Mouse (Mus musculus): ENCODE measurements around the gene E330017A01Rik. TPM values are rescaled to one million over a fixed set of nuclear protein-coding genes. Genes with fewer than 3 reads are reported as not detected.

E330017A01Rik gene
- polyA plus RNA-seq, 1 experiment from 2014 or later: not detected

DNA sequence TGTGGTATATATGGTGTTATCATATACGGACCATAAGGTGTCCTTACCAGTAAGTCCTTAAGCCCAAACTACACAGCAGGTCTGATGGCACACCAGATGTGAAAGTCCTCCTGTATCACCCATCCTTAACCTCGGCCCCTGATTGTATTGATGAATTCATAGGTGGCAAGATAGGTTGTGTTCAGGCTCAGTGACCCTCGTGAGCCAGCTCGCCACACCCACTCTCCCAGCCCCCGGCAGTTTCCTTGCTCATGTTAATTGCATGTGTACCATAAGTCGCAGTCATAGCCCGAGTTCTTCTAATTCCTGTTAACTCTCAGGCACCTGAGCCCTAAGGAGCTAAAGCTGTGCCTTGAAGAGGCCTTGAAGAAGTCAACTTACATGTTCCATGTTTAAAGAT is 37.6 kb upstream of the E330017A01Rik start:
- DNase-seq (ENCODE audit: low spot score) (no peak), ATAC-seq (no peak)
- H3K27ac ChIP-seq (ENCODE audit: low read depth, low read length): no peak overlapping the region
- H3K9me3 ChIP-seq (replicated peaks; ENCODE audit: control insufficient read depth, low read length): no peaks in the 10 kb centered on the region
- H3K27me3 ChIP-seq (replicated peaks; ENCODE audit: control insufficient read depth, insufficient read depth, low read length): no peaks in the 10 kb centered on the region
- H3K9ac ChIP-seq (ENCODE audit: low read length): no peak overlapping the region
- WGBS: 92% methylated on average over 7 of the region's 7 CpGs
- H3K4me2 ChIP-seq (ENCODE audit: low read length): no peak overlapping the region
- H3K4me3 ChIP-seq (ENCODE audit: low read depth, low read length): no peak overlapping the region
- H3K4me1 ChIP-seq (ENCODE audit: control insufficient read depth, insufficient read depth, low read length): no peaks in the 10 kb centered on the region
- H3K36me3 ChIP-seq (ENCODE audit: control insufficient read depth, insufficient read depth, low read length): peaks cover 28% of the 10 kb centered on the region

DNA sequence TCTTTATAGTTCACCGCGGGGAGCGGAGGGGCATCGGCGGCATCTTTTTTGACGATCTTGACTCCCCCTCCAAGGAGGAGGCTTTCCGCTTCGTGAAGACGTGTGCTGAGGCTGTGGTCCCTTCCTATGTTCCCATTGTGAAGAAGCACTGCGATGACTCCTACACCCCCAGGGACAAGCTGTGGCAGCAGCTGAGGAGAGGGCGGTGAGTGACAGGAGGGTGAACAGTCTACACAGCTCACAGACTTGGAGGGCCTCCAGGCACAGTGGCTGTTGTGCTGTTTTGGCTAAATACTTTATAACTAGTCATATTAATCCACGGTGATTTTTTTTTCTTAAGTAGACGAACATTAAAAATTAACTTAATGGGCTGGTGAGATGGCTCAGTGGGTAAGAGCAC is 36.7 kb upstream of the E330017A01Rik start:
- 95% methylated on average over 13 of the region's 13 CpGs for WGBS
- no peak for DNase-seq (ENCODE audit: low spot score)

GRCm38 (mm10) chr16:58673811-58674410 is 35.4 kb upstream of the E330017A01Rik start:
- Histone ChIP-seq H3K27me3 (replicated peaks; ENCODE audit: control insufficient read depth, insufficient read depth, low read length) (no peaks in the 10 kb centered on the region), H3K4me3 (ENCODE audit: low read depth, low read length) (no peak overlapping the region), H3K36me3 (ENCODE audit: control insufficient read depth, insufficient read depth, low read length) (peaks cover 28% of the 10 kb centered on the region), H3K9ac (ENCODE audit: low read length) (no peak overlapping the region), H3K9me3 (replicated peaks; ENCODE audit: control insufficient read depth, low read length) (no peaks in the 10 kb centered on the region), H3K4me1 (ENCODE audit: control insufficient read depth, insufficient read depth, low read length) (no peaks in the 10 kb centered on the region), H3K4me2 (ENCODE audit: low read length) (no peak overlapping the region), H3K27ac (ENCODE audit: low read depth, low read length) (no peak overlapping the region)
- ATAC-seq (no peak), DNase-seq (ENCODE audit: low spot score) (no peak)
- WGBS: 97% methylated on average over 15 of the region's 15 CpGs

More for the DNA sequence above, 36.7 kb upstream of the E330017A01Rik start:
- H3K4me2 ChIP-seq (ENCODE audit: low read length): no peak overlapping the region
- no peak overlapping the region for H3K27ac ChIP-seq (ENCODE audit: low read depth, low read length)
- peaks cover 28% of the 10 kb centered on the region for H3K36me3 ChIP-seq (ENCODE audit: control insufficient read depth, insufficient read depth, low read length)
- H3K27me3 ChIP-seq (replicated peaks; ENCODE audit: control insufficient read depth, insufficient read depth, low read length): no peaks in the 10 kb centered on the region
- H3K4me1 ChIP-seq (ENCODE audit: control insufficient read depth, insufficient read depth, low read length): no peaks in the 10 kb centered on the region
- no peaks in the 10 kb centered on the region for H3K9me3 ChIP-seq (replicated peaks; ENCODE audit: control insufficient read depth, low read length)
- no peak overlapping the region for H3K9ac ChIP-seq (ENCODE audit: low read length)
- H3K4me3 ChIP-seq (ENCODE audit: low read depth, low read length): no peak overlapping the region
- ATAC-seq: no peak

DNA sequence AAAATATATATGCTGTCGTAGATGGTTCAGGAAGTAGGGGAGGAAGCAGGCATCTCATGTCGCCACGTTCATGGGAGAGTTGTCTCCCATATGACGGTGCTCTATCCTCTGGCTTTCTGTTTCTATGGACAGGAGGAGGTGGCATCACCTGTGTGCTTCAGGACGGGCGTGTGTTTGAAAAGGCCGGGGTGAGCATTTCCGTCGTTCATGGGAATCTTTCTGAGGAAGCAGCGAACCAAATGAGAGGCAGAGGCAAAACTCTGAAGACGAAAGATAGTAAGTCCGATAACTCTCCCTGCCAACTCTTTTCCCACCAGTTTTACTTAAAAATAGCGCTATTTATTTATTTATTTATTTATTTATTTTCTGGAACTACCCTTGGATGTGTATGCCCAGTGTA is 33.9 kb upstream of the E330017A01Rik start:
- DNase-seq (ENCODE audit: low spot score): no peak
- no peak overlapping the region for H3K4me3 ChIP-seq (ENCODE audit: low read depth, low read length)
- no peak for ATAC-seq
- H3K27ac ChIP-seq (ENCODE audit: low read depth, low read length): no peak overlapping the region
- no peak overlapping the region for H3K4me2 ChIP-seq (ENCODE audit: low read length)
- H3K9me3 ChIP-seq (replicated peaks; ENCODE audit: control insufficient read depth, low read length): no peaks in the 10 kb centered on the region
- no peaks in the 10 kb centered on the region for H3K27me3 ChIP-seq (replicated peaks; ENCODE audit: control insufficient read depth, insufficient read depth, low read length)
- 96% methylated on average over 13 of the region's 13 CpGs for WGBS
- no peak overlapping the region for H3K9ac ChIP-seq (ENCODE audit: low read length)
- H3K36me3 ChIP-seq (ENCODE audit: control insufficient read depth, insufficient read depth, low read length): peaks cover 24% of the 10 kb centered on the region
- H3K4me1 ChIP-seq (ENCODE audit: control insufficient read depth, insufficient read depth, low read length): no peaks in the 10 kb centered on the region

DNA sequence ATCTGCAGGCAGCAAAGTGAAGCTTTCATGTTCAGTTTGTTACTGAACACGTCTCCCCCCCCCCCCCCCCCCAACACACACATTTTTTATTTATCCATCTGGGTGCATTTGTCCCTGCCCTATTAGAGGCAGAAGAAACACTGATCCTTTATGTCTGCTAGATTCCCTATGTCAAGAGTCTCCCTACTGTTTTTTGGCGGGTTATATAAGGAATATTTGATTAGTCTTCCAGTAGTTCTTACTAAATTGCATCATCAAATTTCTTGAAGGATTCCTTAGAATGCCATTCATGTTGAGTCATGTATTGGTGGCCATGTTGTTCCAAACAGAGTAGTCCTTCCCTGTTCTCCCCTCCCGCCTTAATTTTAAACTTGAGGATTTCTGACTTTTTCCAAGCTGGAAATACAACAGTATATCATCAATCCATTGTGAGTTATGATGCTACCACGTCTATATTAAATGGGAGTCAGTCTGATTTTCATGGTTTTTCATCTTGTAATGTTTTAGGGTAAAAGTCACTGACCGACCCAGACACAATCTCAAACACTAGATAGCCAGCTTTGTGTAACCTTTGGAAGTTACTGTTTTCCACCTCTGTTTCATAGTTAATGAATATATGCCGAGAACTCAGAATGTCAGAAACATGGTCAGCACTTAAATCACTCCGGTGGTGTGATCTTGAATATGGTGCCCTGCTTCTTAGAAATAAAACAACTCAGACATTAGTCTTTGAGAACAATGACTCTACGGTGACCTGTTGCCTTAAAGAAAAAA is 32.9 kb upstream of the E330017A01Rik start:
- H3K36me3 ChIP-seq (ENCODE audit: control insufficient read depth, insufficient read depth, low read length): peaks cover 21% of the 10 kb centered on the region; the same call in 1 of the 2 replicates
- no peak overlapping the region for H3K27ac ChIP-seq (ENCODE audit: low read depth, low read length)
- H3K4me3 ChIP-seq (ENCODE audit: low read depth, low read length): peak overlapping the region; percentile 84
- whole genome bisulfite sequencing: 78% methylated on average over 8 of the region's 8 CpGs
- no peaks in the 10 kb centered on the region for H3K9me3 ChIP-seq (replicated peaks; ENCODE audit: control insufficient read depth, low read length)
- peak overlapping the region; percentile 88 for H3K4me2 ChIP-seq (ENCODE audit: low read length)
- no peaks in the 10 kb centered on the region for H3K27me3 ChIP-seq (replicated peaks; ENCODE audit: control insufficient read depth, insufficient read depth, low read length)
- no peak overlapping the region for H3K9ac ChIP-seq (ENCODE audit: low read length)
- no peak for ATAC-seq
- peak; percentile 3 for DNase-seq (ENCODE audit: low spot score)
- no peaks in the 10 kb centered on the region for H3K4me1 ChIP-seq (ENCODE audit: control insufficient read depth, insufficient read depth, low read length)

DNA sequence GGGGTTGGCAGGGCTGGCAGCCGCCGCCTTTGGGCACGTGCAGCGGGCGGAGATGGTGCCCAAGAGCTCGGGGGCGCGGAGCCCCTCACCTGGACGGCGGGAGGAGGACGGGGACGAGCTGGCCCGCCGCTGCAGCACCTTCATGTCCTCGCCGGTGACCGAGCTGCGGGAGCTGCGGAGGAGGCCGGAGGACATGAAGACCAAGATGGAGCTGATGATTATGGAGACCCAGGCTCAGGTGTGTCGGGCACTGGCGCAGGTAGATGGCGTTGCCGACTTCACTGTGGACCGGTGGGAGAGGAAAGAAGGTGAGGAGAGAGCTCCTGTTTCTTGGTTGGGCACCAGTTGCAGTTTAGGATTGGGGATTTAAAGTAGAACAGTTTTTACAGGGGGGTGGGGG is 32.1 kb upstream of the E330017A01Rik start:
- ATAC-seq (no peak; the same call in 1 of the 2 replicates), DNase-seq (ENCODE audit: low spot score) (peak; percentile 27)
- H3K36me3 ChIP-seq (ENCODE audit: control insufficient read depth, insufficient read depth, low read length): peaks cover 15% of the 10 kb centered on the region; the same call in 1 of the 2 replicates

GRCm38 (mm10) chr16:58669917-58670630 is 31.5 kb upstream of the E330017A01Rik start, which contains the start of gene Cpox:
Cpox (plus strand) TSS chr16:58670292.
- under 1% methylated on average over 51 of the region's 51 CpGs for WGBS
- Histone ChIP-seq H3K4me2 (ENCODE audit: low read length) (peak within 1 kb of the TSS; percentile 88), H3K27ac (ENCODE audit: low read depth, low read length) (peak within 1 kb of the TSS; percentile 79), H3K4me1 (ENCODE audit: control insufficient read depth, insufficient read depth, low read length) (no peaks in the 10 kb centered on the region), H3K36me3 (ENCODE audit: control insufficient read depth, insufficient read depth, low read length) (peaks cover 12% of the 10 kb centered on the region; the same call in 1 of the 2 replicates), H3K9me3 (replicated peaks; ENCODE audit: control insufficient read depth, low read length) (no peaks in the 10 kb centered on the region), H3K4me3 (ENCODE audit: low read depth, low read length) (peak within 1 kb of the TSS; percentile 84), H3K9ac (ENCODE audit: low read length) (peak within 1 kb of the TSS; percentile 85), H3K27me3 (replicated peaks; ENCODE audit: control insufficient read depth, insufficient read depth, low read length) (no peaks in the 10 kb centered on the region)
- ATAC-seq: peak; percentile 98
- DNase-seq (ENCODE audit: low spot score): peak; percentile 90

More for the DNA sequence above, 32.1 kb upstream of the E330017A01Rik start:
- peak overlapping the region; percentile 85 for H3K9ac ChIP-seq (ENCODE audit: low read length)
- H3K4me3 ChIP-seq (ENCODE audit: low read depth, low read length): peak overlapping the region; percentile 84
- peak overlapping the region; percentile 88 for H3K4me2 ChIP-seq (ENCODE audit: low read length)
- no peaks in the 10 kb centered on the region for H3K9me3 ChIP-seq (replicated peaks; ENCODE audit: control insufficient read depth, low read length)
- no peaks in the 10 kb centered on the region for H3K27me3 ChIP-seq (replicated peaks; ENCODE audit: control insufficient read depth, insufficient read depth, low read length)
- 0% methylated on average over 25 of the region's 25 CpGs for WGBS
- no peaks in the 10 kb centered on the region for H3K4me1 ChIP-seq (ENCODE audit: control insufficient read depth, insufficient read depth, low read length)
- H3K27ac ChIP-seq (ENCODE audit: low read depth, low read length): peak overlapping the region; percentile 79

- Histone ChIP-seq H3K4me2 (ENCODE audit: low read length) (0 out of 2 replicates have a peak overlapping the region, but pooled peaks have one; percentile 88), H3K4me1 (ENCODE audit: control insufficient read depth, insufficient read depth, low read length) (no peaks in the 10 kb centered on the region), H3K27me3 (replicated peaks; ENCODE audit: control insufficient read depth, insufficient read depth, low read length) (no peaks in the 10 kb centered on the region), H3K27ac (ENCODE audit: low read depth, low read length) (no peak overlapping the region), H3K4me3 (ENCODE audit: low read depth, low read length) (no peak overlapping the region), H3K9me3 (replicated peaks; ENCODE audit: control insufficient read depth, low read length) (no peaks in the 10 kb centered on the region), H3K36me3 (ENCODE audit: control insufficient read depth, insufficient read depth, low read length) (peaks cover 6% of the 10 kb centered on the region; the same call in 1 of the 2 replicates), H3K9ac (ENCODE audit: low read length) (no peak overlapping the region)
- ATAC-seq (no peak), DNase-seq (ENCODE audit: low spot score) (no peak)
- 58% methylated on average over 5 of the region's 5 CpGs for WGBS
These were observed 30.7 kb upstream of the E330017A01Rik start for GRCm38 (mm10) chr16:58669264-58669663.
